ENCODE assay signal across 22 mouse cellular contexts in genomic region chr2:152771571-152771970, GRCm38 (mm10). TPM values are rescaled to one million over a fixed set of nuclear protein-coding genes. Genes with fewer than 3 reads are reported as not detected.
A peak's percentile ranks its signal among the peaks of the same experiment; 100 is the strongest.
DNase-seq lines count a peak whose midpoint lies in the region; ATAC-seq and TF ChIP-seq lines count a peak whose summit lies in the region.
"Had no signal": no experiment of that assay in that cellular context is flagged by ENCODE, and none has a peak within 500 bp of the region (broad histone marks: within the 10 kb centered on the region; RNA-seq: fewer than 3 reads in every experiment).

No protein-coding gene starts in this region.

- 87% methylated on average over 9 of the region's 9 CpGs for WGBS in heart, adult 2 months
- WGBS in kidney, embryonic 16.5 days, result 88% methylated on average over 9 of the region's 9 CpGs

- no peaks in the 10 kb centered on the region for H3K36me3 ChIP-seq in heart, adult 2 months (ENCODE audit: control insufficient read depth, insufficient read depth, low read length)
- no peaks in the 10 kb centered on the region for H3K36me3 ChIP-seq in kidney, embryonic 16.5 days (ENCODE audit: insufficient read depth, low read length)
- H3K36me3 ChIP-seq: hindbrain, embryonic 13.5 days; liver, embryonic 12.5 days; midbrain, embryonic 15.5 days; neural tube, embryonic 15.5 days had no signal

- no peaks in the 10 kb centered on the region for H3K27me3 ChIP-seq in heart, adult 2 months (ENCODE audit: control insufficient read depth, insufficient read depth, low read length)
- H3K27me3 ChIP-seq in kidney, embryonic 16.5 days (ENCODE audit: insufficient read depth, low read length), result no peaks in the 10 kb centered on the region
- H3K27me3 ChIP-seq: hindbrain, embryonic 13.5 days; midbrain, embryonic 15.5 days; neural tube, embryonic 15.5 days had no signal

- intact Hi-C loops in heart, adult 2 months (cut with DNase I), result no loop called here

- no peaks in the 10 kb centered on the region for H3K9me3 ChIP-seq in kidney, embryonic 16.5 days (ENCODE audit: low read length)
- H3K9me3 ChIP-seq: hindbrain, embryonic 13.5 days; liver, embryonic 12.5 days; midbrain, embryonic 15.5 days; neural tube, embryonic 15.5 days had no signal

- DNase-seq in heart, adult 11 months, result peak; percentile 79
- DNase-seq in heart, adult 2 months, result no peak
- peak; percentile 66 for DNase-seq in ovary, postnatal 36 days (ENCODE audit: low spot score)
- DNase-seq in ovary, postnatal 10 days (ENCODE audit: low spot score), result no peak
- peak; percentile 74 to 87 for DNase-seq in kidney, postnatal 36 days
- no peak for DNase-seq in adrenal gland, postnatal 36 days
- no peak for DNase-seq in urinary bladder, postnatal 4 days (ENCODE audit: low spot score in 2 of 2)
- DNase-seq: adrenal gland, postnatal 14 days; cerebellum, adult 11-12 months; cerebellum, adult 9-11 months; forebrain, postnatal 0 days; gastrocnemius, postnatal 10 days; heart, postnatal 36 days; liver, postnatal 0 days; lung, postnatal 36 days had no signal

- TF ChIP-seq CTCF in heart, adult 2 months (IDR thresholded peaks at IDR 0.05), result no peak

- no peak overlapping the region for H3K9ac ChIP-seq in heart, adult 2 months (ENCODE audit: low read depth, low read length)
- no peak overlapping the region for H3K9ac ChIP-seq in kidney, embryonic 16.5 days (replicated peaks; ENCODE audit: low read length)
- H3K9ac ChIP-seq: forebrain, postnatal 0 days; hindbrain, embryonic 13.5 days; liver, embryonic 12.5 days; liver, postnatal 0 days; midbrain, embryonic 15.5 days; neural tube, embryonic 15.5 days had no signal

- peaks cover 1% of the 10 kb centered on the region; the same call in 1 of the 2 replicates for H3K4me1 ChIP-seq in heart, adult 2 months (ENCODE audit: control insufficient read depth, insufficient read depth, low read length)
- peaks cover 15% of the 10 kb centered on the region for H3K4me1 ChIP-seq in kidney, embryonic 16.5 days (ENCODE audit: insufficient read depth, low read length)
- H3K4me1 ChIP-seq: hindbrain, embryonic 13.5 days; midbrain, embryonic 15.5 days; neural tube, embryonic 15.5 days had no signal

- H3K4me3 ChIP-seq in heart, adult 2 months, result no peak overlapping the region
- no peak overlapping the region for H3K4me3 ChIP-seq in kidney, embryonic 16.5 days (ENCODE audit: low read length)
- H3K4me3 ChIP-seq: erythroblast, embryonic 14.5 days; hindbrain, embryonic 13.5 days; liver, embryonic 12.5 days; midbrain, embryonic 15.5 days; neural tube, embryonic 15.5 days had no signal

- no peak for TF ChIP-seq EP300 in heart, adult 2 months (IDR thresholded peaks at IDR 0.05; ENCODE audit: insufficient read depth, low read depth, low read length)

- no peak for TF ChIP-seq POLR2A in heart, adult 2 months (IDR thresholded peaks at IDR 0.05; ENCODE audit: insufficient read depth, low read depth, low read length)

- 0 out of 2 replicates have a peak, but pooled peaks have one; percentile 16 for ATAC-seq in kidney, embryonic 16.5 days (ENCODE audit: low FRiP score, low TSS enrichment)
- ATAC-seq: forebrain, postnatal 0 days; liver, embryonic 12.5 days; liver, postnatal 0 days; midbrain, embryonic 15.5 days had no signal

- H3K27ac ChIP-seq in heart, adult 2 months, result no peak overlapping the region
- H3K27ac ChIP-seq in kidney, embryonic 16.5 days (ENCODE audit: low read length), result no peak overlapping the region
- H3K27ac ChIP-seq: hindbrain, embryonic 13.5 days; liver, embryonic 12.5 days; midbrain, embryonic 15.5 days; neural tube, embryonic 15.5 days had no signal

- H3K79me2 ChIP-seq in heart, adult 2 months (replicated peaks; ENCODE audit: control insufficient read depth, insufficient read depth, low read length), result no peaks in the 10 kb centered on the region

- H3K4me2 ChIP-seq in kidney, embryonic 16.5 days (replicated peaks; ENCODE audit: low read depth, low read length), result no peak overlapping the region
- H3K4me2 ChIP-seq: heart, embryonic 11.5 days; hindbrain, embryonic 13.5 days; liver, embryonic 12.5 days; midbrain, embryonic 15.5 days; neural tube, embryonic 15.5 days had no signal

RNA-seq across cellular contexts. Expression of gene Cox4i2, which starts 17.6 kb away (rescaled TPM):
- 10 to 100 TPM; 12.1 to 18.0 TPM for total RNA-seq in heart, adult 2 months (2021)
- polyA plus RNA-seq in heart, adult 2 months (2012; rRNA removed), result 12.0 and 13.2 TPM in 2 replicates
- polyA plus RNA-seq in kidney, embryonic 16.5 days (2015; fragmentation: Nextera tagmentation; extraction: Ambion mirVana), result 19.6 and 22.1 TPM in 2 replicates
- 1 to 10 TPM; 3.0 to 4.0 TPM for total RNA-seq in adrenal gland, postnatal 36 days (2021)
- polyA plus RNA-seq: erythroblast, embryonic 14.5 days had no signal

RNA-seq across cellular contexts. Expression of gene Id1, which starts 35.5 kb away (rescaled TPM):
- total RNA-seq in heart, adult 2 months (2021), result 10 to 100 TPM; 56.5 to 59.8 TPM
- 74.7 and 113 TPM in 2 replicates for polyA plus RNA-seq in heart, adult 2 months (2012; rRNA removed)
- polyA plus RNA-seq in kidney, embryonic 16.5 days (2015; fragmentation: Nextera tagmentation; extraction: Ambion mirVana), result 139 and 151 TPM in 2 replicates
- 100 to 1,000 TPM in 1 of 2 experiments, 10 to 100 TPM in 1; 68.4 to 105 TPM for total RNA-seq in adrenal gland, postnatal 36 days (2021)

RNA-seq across cellular contexts. Expression of gene Bcl2l1, which starts 60.0 kb away (rescaled TPM):
- 100 to 1,000 TPM in 1 of 2 experiments, 10 to 100 TPM in 1; 51.9 to 102 TPM for total RNA-seq in heart, adult 2 months (2021)
- 48.1 and 51.2 TPM in 2 replicates for polyA plus RNA-seq in heart, adult 2 months (2012; rRNA removed)
- 113 and 116 TPM in 2 replicates for polyA plus RNA-seq in kidney, embryonic 16.5 days (2015; fragmentation: Nextera tagmentation; extraction: Ambion mirVana)
- 10 to 100 TPM; 58.2 to 93.9 TPM for total RNA-seq in adrenal gland, postnatal 36 days (2021)

Comparison
In these comparisons a context has a peak if more than half of its experiments do, and no peak if none do; other contexts are left out.
1. DNase-seq: peak in heart, adult 11 months (single experiment), ovary, postnatal 36 days (single experiment) and kidney, postnatal 36 days (2 of 2); none in heart, adult 2 months (0 of 2), ovary, postnatal 10 days (single experiment), adrenal gland, postnatal 36 days (0 of 2) and urinary bladder, postnatal 4 days (0 of 2).